Mouse (Mus musculus) heart, embryonic 13.5 days (tissue): ENCODE data around the gene Krtap1-4. TPM values are rescaled to one million over a fixed set of nuclear protein-coding genes. Genes with fewer than 3 reads are reported as not detected.
"Not testable (repeated sequence)": the region's sequence is repeated elsewhere in the genome, so short reads cannot be mapped to it uniquely, and the experiment has no call there.

Source experiments
- ATAC-seq: fragments of 200-750 bp; cut with Nextera tagmentation; 2 replicates; pipeline ENCODE4 v1.8.0; 2017; ENCODE audit warnings: moderate TSS enrichment; ENCODE audit not compliant: insufficient number of reproducible peaks, low FRiP score, low TSS enrichment; ENCODE audit errors: extremely low read depth
- H3K27ac ChIP-seq: fragments of 300-500 bp; sonication (generic); replicated peaks from 2 replicates; pipeline ENCODE4 v1.5.1; 2015; ENCODE audit warnings: moderate library complexity, mild to moderate bottlenecking, inconsistent platforms
- H3K27me3 ChIP-seq: fragments of 300-500 bp; sonication (generic); replicated peaks from 2 replicates; pipeline ENCODE4 v1.6.1; 2015; ENCODE audit warnings: mild to moderate bottlenecking, inconsistent platforms
- H3K36me3 ChIP-seq: fragments of 300-500 bp; sonication (generic); 2 replicates; pipeline ENCODE4 v1.6.1; 2015; ENCODE audit warnings: mild to moderate bottlenecking, inconsistent platforms
- H3K4me1 ChIP-seq: fragments of 300-500 bp; sonication (generic); 2 replicates; pipeline ENCODE4 v1.6.1; 2015; ENCODE audit warnings: inconsistent platforms
- H3K4me2 ChIP-seq: fragments of 300-500 bp; sonication (generic); 2 replicates; pipeline ENCODE4 v1.6.1; 2015; ENCODE audit warnings: inconsistent platforms, mild to moderate bottlenecking, moderate library complexity
- H3K4me3 ChIP-seq: fragments of 300-500 bp; sonication (generic); 2 replicates; pipeline ENCODE4 v1.5.1; 2015; ENCODE audit warnings: moderate library complexity, mild to moderate bottlenecking, inconsistent platforms
- H3K9ac ChIP-seq: fragments of 300-500 bp; sonication (generic); 2 replicates; pipeline ENCODE4 v1.6.1; 2015; ENCODE audit warnings: inconsistent platforms, mild to moderate bottlenecking, moderate library complexity
- H3K9me3 ChIP-seq: fragments of 300-500 bp; sonication (generic); 2 replicates; pipeline ENCODE4 v1.6.1; 2016; ENCODE audit warnings: inconsistent platforms
- WGBS: fragments of 180-500 bp; shearing (Covaris S2); methylation state at CpG from one replicate; pipeline ENCODE4 v1.1.7; 2015; ENCODE audit warnings: mixed read lengths; 5-methylcytosine and 5-hydroxymethylcytosine counted together
- polyA plus RNA-seq: library from polyadenylated mRNA; unstranded; fragments of >200 nt; fragmentation: Nextera tagmentation; extraction: Ambion mirVana; gene quantifications from 2 replicates; pipeline ENCODE4 v1.2.1, GENCODE M21; 2015

The Krtap1-4 gene
- polyA plus RNA-seq = not detected in 2 replicates

DNA sequence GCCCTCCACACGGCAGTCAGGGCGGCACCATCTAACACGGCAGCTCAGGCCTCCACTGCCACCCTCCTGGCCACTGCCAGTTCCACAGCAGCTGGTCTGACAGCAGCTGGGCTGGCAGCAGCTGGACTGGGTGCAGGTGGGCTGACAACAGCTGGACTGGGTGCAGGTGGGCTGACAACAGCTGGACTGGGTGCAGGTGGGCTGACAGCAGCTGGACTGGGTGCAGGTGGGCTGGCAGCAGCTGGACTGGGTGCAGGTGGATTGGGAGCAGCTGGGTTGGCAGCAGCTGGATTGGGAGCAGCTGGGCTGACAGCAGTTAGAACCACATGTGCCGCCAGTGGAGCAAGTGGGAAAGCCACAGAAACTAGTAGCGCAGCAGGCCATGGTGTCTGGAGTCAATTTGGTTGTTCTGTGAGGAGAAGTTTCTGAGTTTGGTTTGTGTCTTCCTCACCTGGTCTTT, at the start of gene Krtap1-4:
Gene Krtap1-4 (minus strand): TSS at position 410 of the 460 bp plus-strand sequence.
- 65% methylated on average over 5 of the region's 5 CpGs for WGBS

DNA sequence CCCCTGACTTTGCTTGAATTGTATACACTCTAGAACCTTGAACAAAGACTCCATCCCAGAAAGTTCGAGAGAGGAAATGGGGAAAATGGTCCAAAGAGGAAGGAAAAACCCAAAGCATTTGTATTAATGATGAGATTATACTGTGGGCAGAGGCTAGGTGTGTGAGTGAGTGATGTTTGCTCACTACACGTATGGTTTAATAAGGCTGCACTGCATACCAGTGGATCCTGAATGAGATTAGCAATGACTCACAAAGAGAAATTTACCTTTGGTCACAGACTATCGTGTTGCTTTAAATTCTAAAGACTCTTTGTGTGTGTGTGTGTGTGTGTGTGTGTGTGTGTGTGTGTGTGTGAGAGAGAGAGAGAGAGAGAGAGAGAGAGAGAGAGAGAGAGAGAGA, 47.4 kb upstream of the Krtap1-4 start:
- WGBS = 61% methylated on average over 3 of the region's 3 CpGs
- Histone ChIP-seq H3K4me1 (no peaks in the 10 kb centered on the region), H3K4me2 (no peak overlapping the region), H3K4me3 (no peak overlapping the region), H3K27ac (no peak overlapping the region), H3K9me3 (no peaks in the 10 kb centered on the region), H3K27me3 (no peaks in the 10 kb centered on the region; the same call in 1 of the 2 replicates), H3K36me3 (no peaks in the 10 kb centered on the region), H3K9ac (no peak overlapping the region)
- ATAC-seq = no peak

More for the DNA sequence above, at the start of gene Krtap1-4:
- Histone ChIP-seq H3K4me1 (no peaks in the 10 kb centered on the region), H3K4me2 (no peak within 1 kb of the TSS), H3K9ac (no peak within 1 kb of the TSS), H3K36me3 (no peaks in the 10 kb centered on the region), H3K4me3 (no peak within 1 kb of the TSS), H3K27me3 (no peaks in the 10 kb centered on the region), H3K9me3 (no peaks in the 10 kb centered on the region), H3K27ac (no peak within 1 kb of the TSS)
- no peak for ATAC-seq

DNA sequence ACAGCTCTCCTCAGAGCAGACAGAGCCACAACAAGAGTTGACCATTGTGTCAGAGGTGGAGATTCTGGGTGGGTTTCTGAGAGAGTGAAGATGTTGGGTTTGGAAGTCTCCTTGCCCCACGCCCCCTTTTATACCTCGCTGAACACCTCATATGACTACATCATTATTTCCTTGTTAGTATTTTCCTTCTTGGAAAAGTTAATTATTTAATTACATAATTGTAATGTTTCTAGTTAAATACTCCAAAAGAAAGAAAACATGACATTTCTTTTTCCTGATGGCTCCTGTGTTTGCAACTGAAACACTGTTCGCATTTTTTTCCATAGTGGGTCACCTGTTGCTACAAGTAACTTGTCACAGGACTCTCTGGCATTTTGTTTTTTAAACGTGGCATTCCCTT, 44.7 kb upstream of the Krtap1-4 start, which contains the start of gene Krtap4-1:
Gene Krtap4-1 (minus strand): TSS at position 101 of the 400 bp plus-strand sequence.
- WGBS = 68% methylated on average over 4 of the region's 4 CpGs
- no peaks in the 10 kb centered on the region for H3K9me3 ChIP-seq
- no peak within 1 kb of the TSS for H3K4me3 ChIP-seq
- H3K9ac ChIP-seq = no peak within 1 kb of the TSS
- H3K36me3 ChIP-seq = no peaks in the 10 kb centered on the region
- H3K27ac ChIP-seq = no peak within 1 kb of the TSS
- ATAC-seq = no peak
- no peak within 1 kb of the TSS for H3K4me2 ChIP-seq
- no peaks in the 10 kb centered on the region for H3K27me3 ChIP-seq
- no peaks in the 10 kb centered on the region for H3K4me1 ChIP-seq

GRCm38 (mm10) chr11:99620335-99620734, 36.9 kb upstream of the Krtap1-4 start, which contains the start of gene Gm11562:
Gene Gm11562, minus strand, starts transcription at chr11:99620435.
- no peak within 1 kb of the TSS for H3K4me2 ChIP-seq
- no peaks in the 10 kb centered on the region for H3K27me3 ChIP-seq
- no peaks in the 10 kb centered on the region for H3K4me1 ChIP-seq
- 76% methylated on average over 2 of the region's 2 CpGs for WGBS
- ATAC-seq = no peak
- no peaks in the 10 kb centered on the region for H3K9me3 ChIP-seq
- no peaks in the 10 kb centered on the region for H3K36me3 ChIP-seq
- H3K4me3 ChIP-seq = no peak within 1 kb of the TSS
- no peak within 1 kb of the TSS for H3K9ac ChIP-seq
- H3K27ac ChIP-seq = no peak within 1 kb of the TSS

- 61% methylated on average over 3 of the region's 3 CpGs for WGBS
These were observed 31.4 kb upstream of the Krtap1-4 start, which contains the start of gene Krtap2-4 for GRCm38 (mm10) chr11:99614796-99615363. Gene Krtap2-4, minus strand, starts transcription at chr11:99614846.

GRCm38 (mm10) chr11:99610089-99610488, 26.6 kb upstream of the Krtap1-4 start, which contains the start of gene Gm11937:
Gene Gm11937, minus strand, starts transcription at chr11:99610189.
- not testable (repeated sequence) for ATAC-seq, H3K36me3 ChIP-seq, H3K9me3 ChIP-seq, H3K4me3 ChIP-seq, H3K27ac ChIP-seq, H3K27me3 ChIP-seq, H3K9ac ChIP-seq, H3K4me2 ChIP-seq, H3K4me1 ChIP-seq
- WGBS = 55% methylated on average over 1 of the region's 2 CpGs

More at GRCm38 (mm10) chr11:99614796-99615363, 31.4 kb upstream of the Krtap1-4 start, which contains the start of gene Krtap2-4:
- H3K9ac ChIP-seq = no peak within 1 kb of the TSS
- no peak within 1 kb of the TSS for H3K4me2 ChIP-seq
- no peaks in the 10 kb centered on the region for H3K36me3 ChIP-seq
- no peaks in the 10 kb centered on the region for H3K9me3 ChIP-seq
- no peak for ATAC-seq
- no peaks in the 10 kb centered on the region for H3K4me1 ChIP-seq
- H3K27ac ChIP-seq = no peak within 1 kb of the TSS
- no peak within 1 kb of the TSS for H3K4me3 ChIP-seq
- H3K27me3 ChIP-seq = no peaks in the 10 kb centered on the region

GRCm38 (mm10) chr11:99609126-99609525, 25.7 kb upstream of the Krtap1-4 start:
- 52% methylated on average over 1 of the region's 1 CpGs for WGBS
- Histone ChIP-seq H3K9me3 (no peaks in the 10 kb centered on the region), H3K27me3 (peaks cover 10% of the 10 kb centered on the region; the same call in 1 of the 2 replicates), H3K9ac (no peak overlapping the region), H3K4me2 (no peak overlapping the region), H3K27ac (no peak overlapping the region), H3K4me1 (no peaks in the 10 kb centered on the region), H3K36me3 (no peaks in the 10 kb centered on the region), H3K4me3 (no peak overlapping the region)
- ATAC-seq = no peak

DNA sequence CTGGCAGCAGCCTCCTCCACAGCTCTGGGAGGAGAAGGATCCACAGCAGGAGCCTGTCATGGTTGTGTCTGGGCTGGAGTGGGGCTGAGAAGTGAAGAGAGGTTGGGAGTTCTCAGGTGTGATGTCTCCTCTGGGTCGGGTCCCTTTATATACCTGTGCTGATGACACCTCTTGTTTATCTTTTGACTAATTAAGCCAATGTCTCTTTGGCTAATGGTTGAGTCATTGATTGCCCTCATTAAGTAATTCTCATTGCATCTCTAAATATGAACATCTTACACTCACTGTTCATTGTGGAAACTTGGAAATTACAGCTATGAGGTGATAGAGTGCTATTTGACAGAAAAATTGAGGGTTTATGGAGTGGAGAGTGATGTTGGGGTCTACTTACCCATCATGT, 19.8 kb upstream of the Krtap1-4 start, which contains the start of gene Gm11938:
Gene Gm11938 (minus strand): TSS at position 101 of the 400 bp plus-strand sequence.
- WGBS = 42% methylated on average over 1 of the region's 1 CpGs

GRCm38 (mm10) chr11:99597742-99598141, 14.3 kb upstream of the Krtap1-4 start, which contains the start of gene Krtap9-3:
Gene Krtap9-3, minus strand, starts transcription at chr11:99598105.
- H3K4me1 ChIP-seq, H3K9ac ChIP-seq: not testable (repeated sequence)
- 78% methylated on average over 6 of the region's 6 CpGs for WGBS

More for the DNA sequence above, 19.8 kb upstream of the Krtap1-4 start, which contains the start of gene Gm11938:
- not testable (repeated sequence) for H3K4me1 ChIP-seq, H3K9ac ChIP-seq, ATAC-seq, H3K36me3 ChIP-seq, H3K9me3 ChIP-seq, H3K4me2 ChIP-seq, H3K27me3 ChIP-seq, H3K4me3 ChIP-seq, H3K27ac ChIP-seq

DNA sequence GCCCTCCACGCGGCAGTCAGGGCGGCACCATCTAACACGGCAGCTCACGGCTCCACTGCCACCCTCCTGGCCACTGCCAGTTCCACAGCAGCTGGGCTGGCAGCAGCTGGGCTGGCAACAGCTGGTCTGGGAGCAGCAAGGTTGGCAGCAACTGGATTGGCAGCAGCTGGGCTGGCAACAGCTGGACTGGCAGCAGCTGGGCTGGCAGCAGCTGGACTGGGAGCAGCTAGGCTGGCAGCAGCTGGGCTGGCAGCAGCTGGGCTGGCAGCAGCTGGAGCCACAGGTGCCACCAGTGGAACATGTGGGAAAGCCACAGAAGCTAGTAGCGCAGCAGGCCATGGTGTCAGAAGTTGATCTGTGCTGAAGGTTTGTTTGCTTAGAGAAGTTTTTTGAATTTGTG, 7.5 kb upstream of the Krtap1-4 start, which contains the start of gene Krtap1-3:
Gene Krtap1-3 (minus strand): TSS at position 359 of the 400 bp plus-strand sequence.
- H3K9me3 ChIP-seq = no peaks in the 10 kb centered on the region
- no peaks in the 10 kb centered on the region for H3K4me1 ChIP-seq
- no peak within 1 kb of the TSS for H3K9ac ChIP-seq
- no peak within 1 kb of the TSS for H3K4me2 ChIP-seq
- H3K27me3 ChIP-seq = no peaks in the 10 kb centered on the region
- H3K36me3 ChIP-seq = no peaks in the 10 kb centered on the region
- H3K4me3 ChIP-seq = no peak within 1 kb of the TSS
- no peak within 1 kb of the TSS for H3K27ac ChIP-seq
- WGBS = 88% methylated on average over 6 of the region's 6 CpGs
- ATAC-seq = no peak

More at GRCm38 (mm10) chr11:99597742-99598141, 14.3 kb upstream of the Krtap1-4 start, which contains the start of gene Krtap9-3:
- not testable (repeated sequence) for H3K27ac ChIP-seq, H3K9me3 ChIP-seq, ATAC-seq, H3K4me2 ChIP-seq, H3K36me3 ChIP-seq, H3K27me3 ChIP-seq, H3K4me3 ChIP-seq

- no peak for ATAC-seq
- Histone ChIP-seq H3K27ac (no peak overlapping the region), H3K4me3 (no peak overlapping the region), H3K9ac (no peak overlapping the region), H3K36me3 (no peaks in the 10 kb centered on the region), H3K9me3 (no peaks in the 10 kb centered on the region), H3K4me2 (no peak overlapping the region), H3K27me3 (no peaks in the 10 kb centered on the region), H3K4me1 (no peaks in the 10 kb centered on the region)
- 75% methylated on average over 7 of the region's 7 CpGs for WGBS
These were observed 1.6 kb upstream of the Krtap1-4 start for GRCm38 (mm10) chr11:99585096-99585495.
